Mouse (Mus musculus): ENCODE measurements around the gene Rpl34.

Gene Rpl34

DNA sequence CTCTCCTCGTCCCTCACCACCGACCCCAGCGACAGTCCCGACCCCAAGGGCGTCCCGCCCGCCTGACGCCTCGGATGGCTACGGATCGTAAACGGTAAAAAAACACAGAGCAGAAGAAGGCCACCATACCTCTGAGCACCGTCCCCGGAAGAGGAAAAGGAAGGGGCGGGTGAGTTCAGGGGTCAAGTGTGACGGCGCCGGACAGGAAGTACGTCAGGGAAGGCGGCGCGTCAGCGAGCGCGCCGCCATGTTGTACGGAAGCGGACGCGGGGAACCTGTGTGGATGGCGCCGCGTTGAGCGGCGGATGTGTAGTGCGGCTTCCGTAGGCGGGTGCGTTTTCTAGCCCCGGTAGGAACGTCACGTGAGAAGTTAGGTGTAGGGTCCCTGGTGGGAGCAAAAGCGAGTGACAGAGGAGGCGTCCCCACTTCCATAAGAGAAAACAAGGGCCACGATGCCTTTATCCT is at the start of gene Rpl34:
Gene Rpl34, minus strand, starts transcription at position 210 of the 465 bp plus-strand sequence.
- DNase-seq (ENCODE audit: low spot score): peak; percentile 95

DNA sequence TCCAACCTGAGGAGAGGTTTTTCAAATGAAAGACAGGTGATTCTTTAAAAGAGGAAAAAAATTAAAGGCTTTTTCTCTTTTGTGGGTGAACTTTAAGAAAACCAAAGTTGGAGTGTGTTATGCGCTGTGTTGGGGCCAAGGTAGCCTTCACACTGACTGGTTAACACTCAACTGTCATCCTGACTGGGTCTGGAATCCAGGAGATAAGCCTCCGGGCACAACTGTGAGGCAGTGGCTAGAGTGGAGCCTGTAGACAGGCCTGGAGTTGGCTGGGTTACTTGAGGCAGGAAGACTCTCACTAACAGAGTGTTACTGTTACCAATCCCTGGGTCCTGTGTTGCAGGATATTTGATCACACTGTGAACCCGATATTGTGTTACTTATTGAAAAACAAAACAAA is 38.0 kb upstream of the Rpl34 start:
- DNase-seq (ENCODE audit: low spot score): no peak

DNA sequence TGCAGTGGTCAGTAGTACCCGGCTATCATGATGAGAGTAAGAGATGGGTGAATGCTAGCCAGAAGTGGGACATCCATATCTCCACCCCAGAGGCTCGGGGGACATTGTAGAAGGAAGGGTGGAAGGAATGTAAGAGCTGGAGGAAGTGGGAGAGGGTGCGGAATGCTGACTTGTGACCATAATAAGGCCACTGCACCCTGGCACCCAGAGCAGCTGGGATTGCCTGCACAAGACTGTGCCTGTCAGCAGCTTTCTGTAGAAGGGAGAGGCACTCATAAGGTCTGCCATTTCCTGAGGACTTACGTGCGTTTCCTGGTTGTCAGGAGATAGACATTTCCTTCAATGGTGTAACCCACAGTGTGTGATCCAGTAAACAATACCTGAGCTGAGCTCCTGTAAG is 33.9 kb upstream of the Rpl34 start:
- DNase-seq (ENCODE audit: low spot score): no peak

DNA sequence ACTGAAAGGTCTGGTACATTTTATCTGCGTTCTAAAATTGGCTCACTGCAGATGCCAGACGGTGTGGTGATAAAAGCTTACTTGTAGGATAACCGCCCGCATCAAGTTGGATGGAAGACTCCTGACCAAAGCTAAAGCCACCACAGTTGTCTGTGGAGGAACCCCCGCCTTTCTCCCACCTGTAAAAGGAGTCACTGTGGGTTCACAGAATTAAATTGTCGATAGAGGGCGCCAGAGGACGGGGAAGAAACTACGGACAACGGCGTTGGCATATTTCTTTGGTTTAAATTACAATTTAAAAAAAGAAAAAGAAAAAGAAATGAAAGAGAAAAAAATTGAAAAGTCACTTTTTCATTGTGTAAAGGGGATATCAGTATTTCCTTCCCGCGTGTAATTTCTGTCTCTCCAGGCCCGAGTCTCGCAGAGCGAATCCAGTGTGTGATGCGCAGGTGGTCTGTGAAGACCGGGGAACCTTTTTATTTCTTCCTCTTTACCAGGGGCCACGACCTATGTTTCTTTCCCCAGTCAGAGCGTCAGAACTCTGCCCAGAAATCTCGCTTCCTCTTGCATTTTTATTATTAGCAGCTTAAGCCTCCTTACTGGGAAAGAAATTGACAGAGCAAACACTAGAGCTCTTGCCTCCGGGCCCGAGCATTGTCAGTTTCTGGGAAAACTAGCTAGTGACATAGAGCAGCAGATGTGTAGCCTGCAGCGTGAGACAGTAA is 30.7 kb upstream of the Rpl34 start:
- DNase-seq (ENCODE audit: low spot score): peak; percentile 60

DNA sequence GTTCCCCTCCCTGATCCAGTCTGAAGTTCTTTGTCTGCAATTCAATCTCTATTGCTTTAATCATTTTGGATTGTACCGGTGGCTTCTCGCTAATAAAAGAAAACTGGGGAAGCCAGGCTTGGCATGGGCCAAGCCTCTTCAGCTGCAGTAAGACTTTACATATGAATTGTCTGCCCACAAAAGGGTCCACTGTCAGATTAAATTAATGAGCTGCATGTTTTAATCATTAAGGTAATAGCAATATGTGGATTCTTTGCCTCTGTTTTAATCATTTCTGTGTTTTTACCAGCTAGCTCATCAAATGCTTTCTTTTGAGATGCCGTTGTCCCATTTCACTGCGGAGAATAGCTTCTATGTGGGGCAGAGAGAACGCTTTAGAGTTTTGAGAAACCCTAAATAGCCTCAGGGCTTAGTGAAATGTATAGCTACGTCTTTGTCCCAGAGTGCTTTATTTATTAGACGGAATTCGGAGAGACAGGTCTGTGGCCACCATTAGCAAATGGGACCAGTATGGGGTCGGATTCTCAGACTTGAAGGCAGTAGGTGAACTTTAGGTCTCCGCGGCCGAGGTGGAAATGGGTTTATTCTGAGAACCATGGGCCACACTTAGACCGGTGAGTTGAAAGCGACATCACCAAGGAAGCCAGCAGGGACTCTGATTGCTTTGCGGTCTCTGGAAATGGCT is 28.1 kb upstream of the Rpl34 start:
- DNase-seq (ENCODE audit: low spot score): no peak

DNA sequence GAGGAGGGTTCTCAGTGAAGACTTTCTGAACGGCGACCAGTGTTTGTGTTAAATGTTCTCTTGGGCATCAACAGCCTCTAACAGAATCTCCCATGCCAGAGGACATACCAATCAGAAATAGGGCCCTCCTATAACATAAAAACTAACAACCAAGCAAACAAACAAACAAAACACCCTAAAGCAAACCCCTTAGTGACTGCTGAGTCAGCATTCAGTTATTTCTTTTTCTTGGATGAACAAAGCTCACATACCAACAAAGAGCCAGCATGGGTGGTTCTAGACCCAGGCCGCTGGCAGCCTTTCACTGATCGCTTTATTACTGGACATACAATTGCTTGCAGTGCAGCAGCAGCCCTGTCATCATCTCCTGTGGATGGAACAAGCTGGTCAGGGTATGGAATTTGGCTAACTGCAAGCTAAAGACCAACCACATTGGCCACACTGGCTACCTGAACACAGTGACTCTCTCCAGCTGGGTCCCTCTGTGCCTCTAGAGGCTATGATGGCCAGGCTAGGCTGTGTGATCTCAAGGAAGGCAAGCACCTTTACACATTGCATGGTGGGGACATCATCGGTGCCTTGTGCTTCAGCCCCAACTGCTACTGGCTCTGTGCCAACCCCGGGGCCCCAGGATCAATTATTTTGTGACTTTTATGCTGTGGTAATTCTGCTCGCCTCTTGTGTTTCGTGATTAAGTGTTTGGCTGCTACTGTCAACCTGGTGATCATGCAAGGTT is 27.1 kb upstream of the Rpl34 start:
- no peak for DNase-seq (ENCODE audit: low spot score)

DNA sequence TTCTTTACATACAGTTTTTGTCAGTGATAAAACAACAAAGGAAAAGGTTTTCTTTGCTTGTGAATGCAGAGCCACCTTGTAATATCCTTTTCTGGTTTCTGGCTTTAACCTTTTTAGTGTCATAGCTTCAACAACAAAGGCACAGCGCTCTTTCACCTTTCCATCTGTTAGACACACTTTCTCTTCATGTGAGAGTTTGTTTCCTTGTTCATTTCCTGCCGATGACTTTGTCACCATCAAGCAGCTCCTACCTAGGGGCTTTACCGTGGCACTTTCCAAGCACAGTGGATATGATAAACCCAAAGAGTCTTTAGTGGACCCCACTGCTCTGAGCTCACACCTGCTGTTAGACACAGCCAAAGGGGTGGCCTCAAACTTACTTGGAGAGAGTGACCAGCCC is 19.0 kb upstream of the Rpl34 start:
- no peak for DNase-seq (ENCODE audit: low spot score)

DNA sequence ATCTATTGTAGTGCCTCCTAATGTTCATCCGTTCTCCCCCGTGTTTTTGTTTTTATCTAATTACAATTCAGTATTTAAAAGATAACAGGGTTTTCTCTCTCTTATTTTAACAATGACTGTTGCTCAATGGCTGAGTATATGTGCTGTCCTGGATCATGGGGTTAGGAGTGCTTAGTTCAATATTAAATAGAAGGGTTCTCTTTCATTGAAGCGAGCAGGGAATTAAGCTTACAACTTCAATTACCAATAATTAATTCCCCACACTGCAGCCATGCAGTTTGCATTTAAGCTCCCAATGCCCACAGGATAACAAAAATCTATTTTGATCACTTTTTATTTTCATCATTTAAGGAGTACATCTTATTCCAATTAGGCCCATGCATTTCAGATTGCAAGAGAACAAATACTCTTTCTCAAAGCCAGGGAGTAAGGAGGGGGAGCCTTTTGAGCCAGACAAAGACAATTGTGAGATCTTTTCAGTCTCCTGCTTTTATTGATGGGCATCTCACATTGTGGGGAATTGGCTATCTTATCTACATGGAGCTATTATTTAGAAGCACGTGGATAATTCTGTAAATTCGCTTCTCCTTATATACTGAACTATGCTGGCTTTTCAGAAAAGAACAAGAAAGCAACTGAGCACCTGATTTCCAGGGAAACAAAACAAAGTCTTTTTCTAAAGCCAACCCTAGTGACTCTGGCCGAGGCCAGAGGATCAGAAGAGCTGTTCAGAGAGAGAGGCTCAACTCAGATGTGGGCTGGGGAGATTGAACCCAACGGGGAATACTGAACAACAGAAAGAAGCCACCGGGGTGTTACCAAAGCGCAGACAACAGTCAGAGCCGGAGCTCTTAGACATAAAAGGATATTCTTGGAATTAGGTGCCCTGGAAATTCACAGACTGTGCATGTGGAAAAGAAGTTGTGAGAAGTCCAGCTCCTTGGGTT is 16.7 kb upstream of the Rpl34 start:
- DNase-seq (ENCODE audit: low spot score): no peak

DNA sequence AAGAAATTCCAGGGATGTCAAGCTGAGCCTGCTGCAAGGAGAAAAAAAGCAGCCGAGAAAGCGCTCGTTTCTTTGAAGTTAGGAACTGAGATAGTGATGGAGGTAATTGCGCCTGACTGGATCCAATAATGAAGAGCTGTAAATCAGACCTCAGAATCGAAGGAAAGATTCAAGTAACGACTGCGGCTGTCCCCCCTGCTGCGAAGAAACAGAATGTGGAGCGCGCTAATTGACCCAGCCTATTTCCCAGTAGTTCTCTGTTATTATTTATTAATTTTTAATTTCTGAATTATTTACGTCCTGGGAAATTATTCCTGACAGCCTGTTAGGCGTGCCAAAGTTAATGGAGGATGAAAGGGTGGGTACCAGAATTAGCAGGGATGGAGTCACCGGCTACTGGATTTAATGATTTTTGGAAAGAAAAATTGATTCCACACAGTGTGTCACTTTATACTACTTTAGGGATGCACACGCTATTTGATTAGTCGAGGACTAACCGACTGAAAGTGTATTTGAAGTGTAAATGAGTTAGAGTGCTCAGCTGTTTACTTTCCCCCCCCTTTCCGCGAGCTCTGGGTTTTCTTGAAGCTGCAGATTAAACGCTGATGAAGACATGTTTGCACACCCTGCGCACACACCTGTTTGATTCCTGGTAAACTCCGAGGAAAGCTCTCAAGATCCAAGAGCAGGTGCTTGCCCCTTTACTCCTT is 7.6 kb upstream of the Rpl34 start:
- DNase-seq (ENCODE audit: low spot score): no peak

DNA sequence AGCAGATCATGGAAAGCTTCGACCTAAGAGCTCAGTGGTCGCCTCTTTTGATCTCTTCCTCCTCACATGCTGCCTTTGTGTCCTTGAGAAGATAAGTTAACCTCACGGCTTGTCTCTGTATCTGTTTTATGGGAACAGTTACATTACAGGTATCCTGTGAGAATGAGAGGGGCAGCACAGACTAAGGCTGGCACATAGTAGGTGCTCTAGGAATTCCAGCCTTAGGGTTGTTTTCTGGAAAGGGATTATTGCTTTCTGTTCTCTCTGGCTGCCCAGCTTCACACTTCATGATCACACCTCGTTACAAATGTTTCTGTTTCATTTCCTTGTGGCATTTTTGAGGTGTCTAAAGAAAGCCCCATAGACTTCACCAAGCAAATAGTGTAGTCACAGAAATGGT is 6.6 kb upstream of the Rpl34 start:
- no peak for DNase-seq (ENCODE audit: low spot score)

DNA sequence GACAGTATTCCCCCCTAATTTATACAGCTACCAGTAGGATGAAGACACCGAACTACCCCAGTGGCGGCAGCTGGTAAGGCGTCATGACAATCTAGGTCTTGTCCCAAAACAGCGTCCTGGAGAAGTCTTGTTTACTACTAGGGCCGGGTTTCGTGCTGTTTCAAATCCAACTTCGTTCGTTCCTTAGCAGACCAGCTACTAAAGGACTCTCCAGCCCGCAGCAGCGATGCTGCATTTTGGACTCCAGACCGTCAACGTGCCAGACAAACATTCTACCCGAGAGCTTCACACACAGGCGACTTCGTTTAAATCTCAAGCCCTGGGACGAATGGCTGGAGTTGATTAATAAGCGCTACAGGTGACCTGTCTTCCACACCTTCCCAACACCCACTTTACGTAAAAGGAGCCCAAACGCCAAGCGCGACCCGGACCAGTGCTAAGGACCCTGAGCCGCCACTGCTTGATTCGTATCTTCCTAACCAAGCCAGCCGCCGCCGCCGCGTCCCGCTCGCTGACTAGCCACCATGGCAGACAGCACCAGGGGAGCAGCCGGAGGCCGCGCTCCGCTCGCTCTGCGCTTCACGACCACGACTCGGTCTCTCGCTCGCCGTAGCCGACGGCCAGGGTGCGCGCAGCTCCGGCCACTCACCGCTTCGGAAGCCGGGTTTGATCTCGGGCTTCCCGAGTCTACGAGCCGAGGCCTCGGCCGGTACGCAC is 568 bp downstream of the Rpl34 start:
- DNase-seq (ENCODE audit: low spot score): peak; percentile 13

DNA sequence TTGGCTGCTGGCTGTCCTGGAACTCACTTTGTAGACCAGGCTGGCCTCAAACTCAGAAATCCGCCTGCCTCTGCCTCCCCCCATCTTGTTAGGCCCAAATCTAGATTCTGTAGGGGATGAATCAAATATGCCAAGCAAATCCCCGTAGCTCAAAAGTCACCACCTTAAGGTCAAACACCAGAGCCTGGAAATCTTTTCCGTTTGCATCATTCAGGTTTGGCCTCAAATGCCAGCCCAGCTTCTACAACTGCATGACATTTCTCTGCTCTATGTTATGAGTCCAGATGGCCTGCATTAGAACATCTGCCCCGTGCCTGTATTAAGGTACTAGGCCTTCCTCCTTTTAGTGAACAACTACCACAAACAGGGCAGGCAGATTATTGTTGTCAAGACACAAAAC is 2.5 kb downstream of the Rpl34 start:
- DNase-seq (ENCODE audit: low spot score): no peak

DNA sequence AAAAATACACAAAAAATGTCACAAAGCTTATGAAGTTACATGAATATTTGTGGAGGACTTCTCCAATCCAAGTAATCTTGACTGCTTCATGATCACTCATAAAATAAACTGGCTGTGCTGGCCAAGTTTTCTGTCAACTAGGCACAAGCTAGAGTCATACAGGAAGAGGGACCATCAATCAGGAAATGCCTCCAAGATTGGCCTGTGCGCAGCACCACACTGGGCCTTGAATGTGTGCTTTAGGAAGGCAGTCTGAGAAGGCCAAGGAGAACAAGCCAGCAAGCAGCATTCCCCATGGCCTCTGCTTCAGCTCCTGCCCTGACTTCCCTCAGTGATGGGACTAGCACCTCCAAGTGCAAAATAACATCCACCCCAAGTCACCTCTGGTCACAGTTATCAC is 3.2 kb downstream of the Rpl34 start:
- no peak for DNase-seq (ENCODE audit: low spot score)

DNA sequence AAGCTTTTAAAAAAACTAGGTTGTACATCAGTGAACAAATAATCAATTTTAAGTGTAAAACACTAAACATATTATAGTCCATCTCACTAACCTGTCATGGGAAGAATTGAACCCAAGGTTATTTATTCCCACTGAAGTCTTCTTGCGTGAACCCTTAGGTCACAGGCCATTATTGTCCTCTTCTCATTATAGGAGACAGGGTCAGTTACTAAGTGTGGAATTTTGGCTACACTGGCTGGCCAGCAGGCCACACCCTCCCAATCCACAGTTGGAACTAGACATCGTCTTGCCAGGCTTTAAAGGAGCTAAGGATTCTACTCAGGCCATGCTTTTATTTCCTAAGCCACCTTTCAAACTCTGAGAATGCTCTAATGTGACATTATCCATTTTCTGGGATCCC is 4.5 kb downstream of the Rpl34 start:
- DNase-seq (ENCODE audit: low spot score): no peak

DNA sequence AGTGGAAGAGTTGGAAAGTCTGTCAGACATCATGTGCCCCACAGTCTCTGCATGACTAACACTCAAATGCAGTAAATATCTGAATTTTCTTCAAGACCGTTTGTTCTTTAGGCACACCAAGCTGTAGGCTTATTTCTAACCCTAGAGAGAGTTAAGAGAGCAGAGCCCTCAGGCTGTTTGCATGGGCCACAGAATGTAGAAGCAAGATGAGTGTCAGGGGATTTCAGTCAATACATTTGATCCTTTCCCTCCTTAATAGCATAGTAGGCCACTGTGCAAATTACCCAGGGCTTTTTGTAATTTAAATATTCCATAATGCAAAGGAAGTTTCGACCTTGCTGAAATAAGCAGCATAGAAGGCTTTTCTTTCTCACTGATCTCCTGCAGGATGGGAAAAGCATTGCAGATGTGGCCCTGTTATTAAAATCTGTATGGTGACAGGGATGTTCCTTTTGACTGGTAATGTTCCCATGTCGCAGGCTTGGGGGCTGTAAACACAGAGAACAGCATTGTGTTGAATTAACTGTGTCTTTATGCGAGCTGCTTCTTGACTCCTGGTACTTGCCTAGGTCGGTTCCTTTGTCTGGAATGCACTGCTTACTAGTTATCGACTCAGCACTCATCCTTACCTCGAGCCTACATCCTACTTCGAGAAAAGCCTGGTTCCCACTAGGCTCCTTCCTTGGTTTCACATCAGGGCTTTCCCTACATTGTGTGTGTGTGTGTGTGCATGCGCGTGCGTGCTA is 7.3 kb downstream of the Rpl34 start:
- no peak for DNase-seq (ENCODE audit: low spot score)

DNA sequence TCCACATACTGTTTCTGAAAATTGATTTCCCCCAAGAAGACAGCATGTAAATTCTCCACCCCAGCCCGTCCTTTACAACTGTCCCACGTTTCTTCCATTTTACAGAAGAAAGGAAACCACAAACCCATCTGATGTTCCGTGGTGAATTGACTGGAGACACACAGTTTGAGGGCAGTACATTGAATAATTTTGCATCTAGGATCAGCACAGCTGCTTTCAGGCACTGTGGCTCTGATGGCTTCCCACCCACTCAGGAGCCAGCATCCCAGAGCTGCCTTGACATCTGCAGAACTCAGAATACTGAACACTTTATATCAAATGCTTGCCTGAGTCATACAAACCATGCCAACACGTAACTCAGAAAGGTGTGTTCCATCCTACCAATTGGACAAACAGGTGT is 10.0 kb downstream of the Rpl34 start:
- DNase-seq (ENCODE audit: low spot score): no peak

DNA sequence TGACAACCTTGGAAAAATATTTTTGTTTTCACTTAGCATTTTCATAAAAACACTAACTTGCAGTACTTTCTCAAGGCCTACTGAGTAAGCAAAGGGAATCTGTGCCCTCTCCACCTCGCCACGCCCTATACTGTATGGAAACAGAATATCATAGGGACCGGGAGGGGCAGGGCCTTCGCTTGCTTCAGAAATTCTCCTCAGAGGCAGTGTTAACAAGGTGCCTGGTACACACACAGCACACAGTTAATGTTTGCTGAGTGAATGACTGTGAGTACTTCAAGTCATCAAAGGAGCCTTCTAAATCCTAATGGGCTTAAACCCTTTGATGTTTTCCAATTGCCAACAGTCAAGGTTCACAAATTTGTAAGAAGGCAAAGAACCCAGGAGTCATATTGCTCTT is 11.3 kb downstream of the Rpl34 start:
- no peak for DNase-seq (ENCODE audit: low spot score)

DNA sequence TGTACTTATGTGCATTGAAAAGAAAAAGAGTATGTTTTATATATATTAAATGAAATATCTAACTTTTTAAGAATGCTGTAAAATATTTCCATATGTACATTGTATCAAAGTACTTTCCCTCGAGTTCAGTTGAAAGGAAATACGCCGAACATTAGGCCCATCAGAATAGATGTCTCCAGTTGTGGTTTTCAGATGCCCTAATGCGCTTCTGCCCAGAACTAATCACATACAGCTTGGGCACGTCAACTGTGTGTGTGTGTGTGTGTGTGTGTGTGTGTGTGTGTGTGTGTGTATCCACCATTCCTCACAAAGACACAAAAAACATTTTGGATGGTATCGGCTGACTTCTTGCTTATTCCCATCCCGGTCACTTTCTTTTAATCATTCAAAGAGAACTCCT is 13.6 kb downstream of the Rpl34 start:
- DNase-seq (ENCODE audit: low spot score): no peak

DNA sequence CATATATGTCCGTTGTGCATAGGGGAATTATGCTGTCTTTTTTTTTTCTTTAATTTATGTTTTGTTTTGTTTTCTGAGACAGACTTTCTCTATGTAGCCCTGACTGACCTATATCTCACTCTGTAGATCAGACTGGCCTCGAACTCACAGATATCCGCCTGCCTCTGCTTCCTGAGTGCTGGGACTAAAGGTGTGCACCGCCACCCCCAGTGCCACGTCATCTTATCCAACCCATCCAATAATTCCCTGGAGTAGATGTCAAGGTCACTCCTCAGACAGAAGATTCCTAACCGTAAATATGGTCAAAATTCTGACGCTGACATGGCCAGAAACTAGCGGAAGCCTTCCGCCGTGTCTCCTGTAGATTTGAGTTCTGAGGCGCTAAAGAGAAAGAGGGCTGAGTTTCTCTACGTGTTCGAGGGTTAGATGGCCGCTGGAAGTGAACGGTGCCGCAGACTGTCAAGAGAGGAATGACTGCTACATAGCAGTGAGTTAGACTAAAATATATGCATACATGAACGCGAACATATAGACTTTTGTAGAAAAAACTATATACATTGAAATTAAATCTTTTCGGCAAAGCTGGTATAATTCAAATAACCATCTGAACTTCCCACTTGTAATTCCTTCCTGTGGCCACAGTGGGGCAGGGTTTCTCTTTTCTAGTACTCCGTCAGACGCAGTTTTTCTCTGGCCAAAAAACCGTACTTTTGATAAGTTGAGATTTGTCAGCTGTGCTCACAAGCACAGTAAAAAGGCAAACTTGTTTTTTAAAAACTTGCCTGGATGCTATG is 15.2 kb downstream of the Rpl34 start:
- DNase-seq (ENCODE audit: low spot score): peak; percentile 74
